Mouse (Mus musculus): ENCODE data around the gene Rhebl1. TPM values are rescaled to one million over a fixed set of nuclear protein-coding genes. Genes with fewer than 3 reads are reported as not detected.

Gene Rhebl1
- polyA plus RNA-seq, 1 experiment = 9.8 TPM

DNA sequence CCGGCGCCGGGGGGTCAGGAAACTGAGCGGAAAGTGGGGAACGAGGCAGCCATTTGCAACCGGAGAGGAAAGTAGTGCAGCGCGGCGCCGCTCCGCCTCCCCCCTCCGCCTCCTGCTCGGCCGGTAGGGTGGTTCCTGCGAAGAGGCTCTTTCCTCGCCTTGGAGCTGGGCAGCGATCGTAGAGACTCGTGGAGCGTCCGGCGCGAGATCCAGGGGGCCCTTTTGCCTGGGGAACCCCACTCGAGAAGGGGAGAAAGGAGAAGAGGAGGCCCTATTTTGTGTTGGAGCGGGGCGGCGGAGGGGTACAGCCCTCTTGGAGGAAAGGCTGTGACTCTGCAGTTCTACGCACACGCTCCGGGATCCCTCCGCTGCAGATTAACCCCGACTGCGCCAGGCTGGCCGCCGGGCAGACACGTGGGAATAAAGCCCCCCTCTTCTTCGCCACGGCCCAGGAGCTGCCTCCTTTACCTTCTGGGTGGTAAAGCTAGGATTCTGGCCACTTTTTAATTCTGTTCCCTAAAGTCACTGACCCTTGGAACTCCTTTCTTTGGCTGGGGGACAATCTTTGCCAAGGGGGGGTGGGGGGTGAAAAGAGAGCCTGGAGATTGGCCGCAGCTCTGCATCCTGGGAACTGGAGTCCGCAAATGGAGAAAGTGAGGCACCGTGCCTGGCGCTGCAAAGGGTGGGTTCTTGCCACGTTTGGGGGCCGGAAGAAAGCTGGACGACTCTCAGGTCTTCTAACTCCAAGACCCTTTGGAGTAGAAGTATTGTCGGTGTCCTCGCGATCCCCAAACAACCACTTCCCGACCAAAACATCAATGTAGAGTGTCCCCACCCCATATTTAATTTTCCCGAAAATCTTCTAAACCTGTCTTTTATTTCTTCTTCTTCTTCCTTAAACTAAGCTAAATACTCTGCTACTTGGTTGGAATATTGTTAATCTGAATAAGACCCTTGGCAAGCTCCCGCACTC, 22.1 kb downstream of the Rhebl1 start:
- no peak for TF ChIP-seq POLR2A (IDR thresholded peaks at IDR 0.05; ENCODE audit: borderline replicate concordance, control insufficient read depth, low read depth, low read length)
- TF ChIP-seq CTCF (IDR thresholded peaks at IDR 0.05; ENCODE audit: control insufficient read depth, insufficient read depth, low read length) = 0 out of 2 replicates have a peak, but pooled peaks have one; percentile 1
- H3K27ac ChIP-seq (ENCODE audit: control insufficient read depth, insufficient read depth, low read depth, low read length, poor library complexity) = peak overlapping the region; percentile 90
- peaks cover 4% of the 10 kb centered on the region for H3K4me1 ChIP-seq (ENCODE audit: control insufficient read depth, insufficient read depth, low read length)
- H3K4me3 ChIP-seq (replicated peaks; ENCODE audit: control insufficient read depth, low read depth, low read length) = peak overlapping the region; percentile 72
- 1% methylated on average over 51 of the region's 51 CpGs for WGBS

DNA sequence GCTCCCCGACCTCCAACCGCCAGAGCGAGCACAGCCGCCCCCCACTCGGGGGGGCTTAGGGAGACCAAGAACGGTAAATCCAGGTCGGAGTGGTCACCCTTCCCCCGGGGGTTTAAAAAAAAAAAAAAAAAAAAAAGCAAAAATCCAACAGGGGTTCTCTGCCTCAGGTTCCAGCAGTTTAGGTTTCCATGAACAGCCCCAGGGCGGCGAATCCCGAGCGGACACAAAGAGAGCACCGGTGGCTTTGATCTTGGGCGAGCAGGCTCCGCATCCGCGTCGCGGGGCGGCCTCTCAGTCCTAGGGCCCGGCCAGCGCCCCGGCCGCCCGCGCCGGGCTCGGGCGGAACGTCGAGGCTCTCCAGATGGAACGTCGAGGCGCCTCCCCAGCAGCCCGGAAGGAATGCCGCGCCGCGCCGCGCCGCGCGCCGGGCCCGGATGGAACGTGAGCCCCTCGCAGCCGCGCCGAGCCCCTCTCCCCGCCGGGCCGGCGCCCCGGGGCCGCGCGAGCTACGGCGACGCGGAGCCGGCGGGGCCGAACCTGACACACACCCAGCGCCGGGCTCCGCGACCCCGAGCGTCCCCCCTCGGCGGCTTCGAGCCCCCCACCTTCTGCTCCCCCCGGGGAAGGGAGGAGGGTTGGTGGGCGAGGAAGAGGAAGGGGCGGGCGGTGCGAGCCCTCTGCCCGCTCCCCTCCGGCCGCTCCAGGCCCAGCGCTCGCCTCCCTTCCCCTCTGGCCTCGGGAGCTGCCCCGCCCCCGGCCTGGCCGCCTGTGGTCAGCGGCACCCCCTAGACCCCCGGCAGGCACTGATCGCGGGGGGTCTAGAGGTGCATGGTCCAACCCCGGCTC, 23.0 kb downstream of the Rhebl1 start, which contains the start of gene Kmt2d:
Kmt2d (minus strand) TSS at position 135 of the 846 bp plus-strand sequence.
- H3K4me3 ChIP-seq (replicated peaks; ENCODE audit: control insufficient read depth, low read depth, low read length) = peak within 1 kb of the TSS; percentile 72
- H3K4me1 ChIP-seq (ENCODE audit: control insufficient read depth, insufficient read depth, low read length) = peaks cover 4% of the 10 kb centered on the region
- TF ChIP-seq CTCF (IDR thresholded peaks at IDR 0.05; ENCODE audit: control insufficient read depth, insufficient read depth, low read length) (no peak), POLR2A (IDR thresholded peaks at IDR 0.05; ENCODE audit: borderline replicate concordance, control insufficient read depth, low read depth, low read length) (no peak; the same call in 1 of the 2 replicates)

DNA sequence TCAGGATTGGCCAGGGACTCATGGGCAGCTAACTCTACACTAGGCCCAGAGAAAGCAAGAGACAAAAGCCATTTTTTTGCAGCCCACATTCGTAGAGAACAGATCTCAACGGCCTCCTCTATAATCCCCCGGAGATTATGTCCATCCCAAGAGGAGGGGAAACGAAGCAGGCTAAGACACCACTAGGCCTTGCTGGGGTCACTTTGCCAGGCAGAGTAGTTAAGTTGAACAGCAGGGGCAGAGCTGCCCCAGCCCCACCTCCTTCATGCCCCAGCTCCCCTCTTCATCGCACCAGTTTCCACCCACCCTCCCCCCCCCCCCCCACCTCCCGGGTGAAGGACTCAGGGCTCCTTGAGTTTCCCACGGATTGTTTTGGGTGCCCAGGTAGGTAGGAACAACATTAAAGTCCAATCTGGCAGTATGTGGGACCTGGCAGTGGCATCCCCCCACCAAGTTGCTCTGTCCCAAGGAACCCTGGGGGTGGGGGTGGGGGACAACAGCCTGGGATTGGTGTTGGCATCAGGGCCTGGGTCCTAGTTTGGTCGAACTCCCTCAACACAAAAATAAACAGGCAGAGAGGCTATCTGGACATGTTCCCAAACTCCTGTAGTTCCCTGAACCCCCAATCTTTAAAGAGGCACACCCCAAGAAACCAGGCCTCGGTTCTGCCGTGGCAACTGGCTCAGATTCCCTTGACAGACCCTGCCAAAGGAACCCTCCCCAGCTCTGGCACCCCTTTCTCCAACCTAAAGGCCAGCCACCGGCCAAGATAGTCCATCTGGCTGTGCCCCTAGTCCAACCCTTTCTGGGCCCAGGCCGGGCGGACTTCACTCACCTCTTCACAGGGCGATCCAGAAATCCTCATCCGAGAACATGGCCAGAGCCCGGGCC, 23.9 kb downstream of the Rhebl1 start:
- under 1% methylated on average over 16 of the region's 16 CpGs for WGBS
- Histone ChIP-seq H3K4me1 (ENCODE audit: control insufficient read depth, insufficient read depth, low read length) (peaks cover 4% of the 10 kb centered on the region), H3K27ac (ENCODE audit: control insufficient read depth, insufficient read depth, low read depth, low read length, poor library complexity) (peak overlapping the region; percentile 90), H3K4me3 (replicated peaks; ENCODE audit: control insufficient read depth, low read depth, low read length) (peak overlapping the region; percentile 72)
- TF ChIP-seq POLR2A (IDR thresholded peaks at IDR 0.05; ENCODE audit: borderline replicate concordance, control insufficient read depth, low read depth, low read length) (no peak), CTCF (IDR thresholded peaks at IDR 0.05; ENCODE audit: control insufficient read depth, insufficient read depth, low read length) (no peak)

More for the DNA sequence above, 23.0 kb downstream of the Rhebl1 start, which contains the start of gene Kmt2d:
- under 1% methylated on average over 87 of the region's 94 CpGs for WGBS
- peak within 1 kb of the TSS; percentile 90 for H3K27ac ChIP-seq (ENCODE audit: control insufficient read depth, insufficient read depth, low read depth, low read length, poor library complexity)

DNA sequence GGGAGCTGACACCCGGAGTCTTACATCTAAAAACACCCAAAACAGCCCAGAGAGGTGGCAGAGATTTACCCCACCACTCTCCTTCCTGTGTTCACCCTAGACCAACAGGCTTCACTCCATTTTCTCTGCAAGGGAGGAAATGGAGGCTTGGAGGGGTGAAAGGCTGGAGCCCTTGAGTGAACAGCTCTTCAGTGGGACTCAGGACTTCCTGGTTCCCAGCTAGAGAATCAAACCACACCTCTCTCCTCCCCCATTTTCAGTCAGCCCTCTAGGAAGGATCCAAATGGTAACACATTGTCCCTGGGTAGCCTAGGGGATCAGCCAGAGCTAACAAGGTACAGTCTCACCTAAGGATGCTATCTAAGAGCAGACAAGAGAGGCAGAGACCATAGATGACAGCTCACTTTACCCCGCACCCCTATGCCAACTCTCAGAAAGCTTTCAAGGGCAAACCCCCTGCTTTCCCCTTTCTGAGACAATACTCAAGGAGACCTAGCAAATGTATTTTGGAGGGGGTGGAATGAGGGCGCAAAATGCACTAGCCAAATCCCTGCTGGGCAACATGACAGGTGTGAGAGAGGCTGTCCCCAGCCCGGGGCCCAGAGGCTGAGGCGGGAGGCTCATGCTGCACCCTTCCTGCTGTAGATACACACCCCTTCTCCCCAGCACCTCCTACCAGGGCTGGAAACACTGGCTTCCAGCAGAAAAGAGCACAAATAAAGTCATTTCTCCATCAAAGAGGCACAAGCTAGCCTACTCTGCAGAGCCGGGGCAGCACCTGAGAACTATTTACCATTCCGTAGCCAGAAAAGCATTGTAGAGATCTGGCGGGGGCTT, 24.8 kb downstream of the Rhebl1 start:
- peak overlapping the region; percentile 72 for H3K4me3 ChIP-seq (replicated peaks; ENCODE audit: control insufficient read depth, low read depth, low read length)
- TF ChIP-seq POLR2A (IDR thresholded peaks at IDR 0.05; ENCODE audit: borderline replicate concordance, control insufficient read depth, low read depth, low read length) (no peak), CTCF (IDR thresholded peaks at IDR 0.05; ENCODE audit: control insufficient read depth, insufficient read depth, low read length) (no peak)
- WGBS = 4% methylated on average over 8 of the region's 8 CpGs
- peaks cover 4% of the 10 kb centered on the region for H3K4me1 ChIP-seq (ENCODE audit: control insufficient read depth, insufficient read depth, low read length)
- H3K27ac ChIP-seq (ENCODE audit: control insufficient read depth, insufficient read depth, low read depth, low read length, poor library complexity) = peak overlapping the region; percentile 26; the same call in 1 of the 2 replicates

DNA sequence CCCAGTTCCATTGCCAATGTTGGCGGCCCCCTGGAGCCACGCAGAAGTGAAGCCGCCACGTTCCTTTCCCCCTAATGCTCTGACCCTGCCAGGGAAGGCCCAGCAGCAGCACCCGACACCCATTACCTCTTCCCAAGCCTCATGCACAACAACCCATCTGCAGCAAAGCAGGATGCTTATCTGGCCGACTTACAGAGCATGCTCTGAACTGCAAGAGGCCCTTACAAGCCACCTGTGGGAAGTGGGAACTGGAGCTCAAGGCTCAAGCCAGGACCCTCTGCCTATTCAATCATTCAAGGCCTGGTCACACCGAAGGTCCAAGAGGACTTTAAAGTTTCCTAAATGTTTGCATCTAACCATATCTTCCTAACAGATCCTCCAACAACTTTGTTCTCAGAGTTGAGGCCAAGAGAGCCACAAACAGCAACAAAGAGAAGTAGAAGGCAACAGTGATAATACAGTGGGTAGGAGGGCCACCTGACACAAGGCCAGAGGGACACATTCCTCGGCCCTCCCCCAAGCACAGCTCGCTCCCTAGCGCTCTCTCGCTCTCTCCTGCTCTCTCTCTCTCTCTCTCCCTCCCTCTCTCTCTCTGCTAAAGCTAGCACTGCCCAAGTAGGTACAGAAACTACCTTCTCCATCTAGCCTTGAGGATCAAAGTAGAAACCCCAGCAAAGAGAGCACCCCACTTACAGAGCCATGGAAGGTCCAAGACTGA, 25.8 kb downstream of the Rhebl1 start:
- H3K4me3 ChIP-seq (replicated peaks; ENCODE audit: control insufficient read depth, low read depth, low read length) = peak overlapping the region; percentile 52
- H3K27ac ChIP-seq (ENCODE audit: control insufficient read depth, insufficient read depth, low read depth, low read length, poor library complexity) = peak overlapping the region; percentile 42
- TF ChIP-seq POLR2A (IDR thresholded peaks at IDR 0.05; ENCODE audit: borderline replicate concordance, control insufficient read depth, low read depth, low read length) (no peak), CTCF (IDR thresholded peaks at IDR 0.05; ENCODE audit: control insufficient read depth, insufficient read depth, low read length) (no peak)
- 36% methylated on average over 11 of the region's 11 CpGs for WGBS
- H3K4me1 ChIP-seq (ENCODE audit: control insufficient read depth, insufficient read depth, low read length) = peaks cover 4% of the 10 kb centered on the region

DNA sequence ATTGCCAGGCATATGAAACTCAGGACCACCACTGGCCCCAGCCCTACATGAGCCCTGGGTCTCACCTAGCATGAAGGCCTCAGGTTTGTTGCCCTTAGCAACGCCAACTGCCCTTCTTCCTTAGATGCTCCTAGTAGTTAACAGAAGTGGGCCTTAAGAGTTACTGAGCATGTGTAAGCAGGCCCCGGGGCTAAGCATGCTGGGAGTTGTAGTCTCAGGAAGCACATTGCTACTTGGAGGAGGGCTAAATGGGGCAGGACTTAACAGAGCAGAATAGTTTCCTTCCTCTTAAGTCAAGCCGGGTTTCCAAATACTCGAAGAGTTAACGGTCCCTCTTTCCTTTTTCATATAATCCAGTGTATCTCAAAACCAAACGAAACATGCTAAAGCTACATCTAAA, 27.0 kb downstream of the Rhebl1 start:
- H3K4me1 ChIP-seq (ENCODE audit: control insufficient read depth, insufficient read depth, low read length) = peaks cover 4% of the 10 kb centered on the region
- H3K4me3 ChIP-seq (replicated peaks; ENCODE audit: control insufficient read depth, low read depth, low read length) = no peak overlapping the region
- WGBS = 2% methylated on average over 6 of the region's 6 CpGs
- peak overlapping the region; percentile 52; the same call in 1 of the 2 replicates for H3K27ac ChIP-seq (ENCODE audit: control insufficient read depth, insufficient read depth, low read depth, low read length, poor library complexity)
- TF ChIP-seq POLR2A (IDR thresholded peaks at IDR 0.05; ENCODE audit: borderline replicate concordance, control insufficient read depth, low read depth, low read length) = no peak
- TF ChIP-seq CTCF (IDR thresholded peaks at IDR 0.05; ENCODE audit: control insufficient read depth, insufficient read depth, low read length) = no peak

Data from bone marrow, adult 2 months (tissue).